Mouse (Mus musculus) G1E (cell line): Measurements from ENCODE around the gene Mpi.

Source experiments
- CTCF ChIP-seq: IDR thresholded peaks from 2 replicates; pipeline ENCODE4 v1.5.1; 2012; ENCODE audit warnings: low read depth, low read length, inconsistent platforms, mixed read lengths
- TAL1 ChIP-seq: conservative IDR thresholded peaks from 2 replicates; pipeline ENCODE4 v1.6.1; 2012; ENCODE audit warnings: low read depth, low read length, inconsistent platforms, mixed read lengths

GRCm38 (mm10) chr9:57602098-57602497 is 49.5 kb upstream of the Mpi start:
- no peak for TF ChIP-seq CTCF
- no peak for TF ChIP-seq TAL1
